Mouse (Mus musculus) E14TG2a.4 (cell line): ENCODE data around the gene Ireb2.
"Not testable (repeated sequence)": the region's sequence is repeated elsewhere in the genome, so short reads cannot be mapped to it uniquely, and the experiment has no call there.

Experiments
- H3K27me3 ChIP-seq: 2 replicates; pipeline ENCODE4 v1.6.1; 2014; ENCODE audit warnings: low read length, control low read depth; ENCODE audit not compliant: insufficient read depth
- H3K36me3 ChIP-seq: 2 replicates; pipeline ENCODE4 v1.6.1; 2014; ENCODE audit warnings: low read length, control low read depth; ENCODE audit not compliant: insufficient read depth
- H3K4me1 ChIP-seq: replicated peaks from 2 replicates; pipeline ENCODE4 v1.6.1; 2014; ENCODE audit warnings: low read depth, low read length, control low read depth
- H3K4me3 ChIP-seq: replicated peaks from 2 replicates; pipeline ENCODE4 v1.5.1; 2014; ENCODE audit warnings: mild to moderate bottlenecking, low read length
- H3K9me3 ChIP-seq: 2 replicates; pipeline ENCODE4 v1.6.1; 2014; ENCODE audit warnings: low read length, control low read depth
- CTCF ChIP-seq: conservative IDR thresholded peaks from 2 replicates; pipeline ENCODE4 v1.5.1; 2014; ENCODE audit warnings: low read length
- NANOG ChIP-seq: IDR thresholded peaks from 2 replicates; pipeline ENCODE4 v1.6.1; 2014; ENCODE audit warnings: borderline replicate concordance, low read length, mixed read lengths
- POU5F1 ChIP-seq: IDR thresholded peaks from 2 replicates; pipeline ENCODE4 v1.6.1; 2014; ENCODE audit warnings: low read length, borderline replicate concordance

The Ireb2 gene

GRCm38 (mm10) chr9:54863363-54864281 is at the start of gene Ireb2:
Gene Ireb2 (plus strand): TSS chr9:54863789.
- peaks cover 37% of the 10 kb centered on the region for H3K36me3 ChIP-seq
- peak within 1 kb of the TSS; percentile 100 for H3K4me3 ChIP-seq
- TF ChIP-seq POU5F1 (no peak), CTCF (no peak), NANOG (no peak)
- H3K9me3 ChIP-seq = no peaks in the 10 kb centered on the region
- H3K27me3 ChIP-seq = no peaks in the 10 kb centered on the region
- peaks cover 78% of the 10 kb centered on the region for H3K4me1 ChIP-seq

GRCm38 (mm10) chr9:54816508-54817201 is 46.9 kb upstream of the Ireb2 start:
- Histone ChIP-seq H3K9me3 (peaks cover 11% of the 10 kb centered on the region), H3K36me3 (peaks cover 13% of the 10 kb centered on the region; the same call in 1 of the 2 replicates), H3K27me3 (no peaks in the 10 kb centered on the region), H3K4me3 (no peak overlapping the region), H3K4me1 (peaks cover 15% of the 10 kb centered on the region)
- TF ChIP-seq CTCF = no peak
- TF ChIP-seq NANOG = no peak
- TF ChIP-seq POU5F1 = no peak

- peaks cover 4% of the 10 kb centered on the region for H3K9me3 ChIP-seq
- no peaks in the 10 kb centered on the region for H3K27me3 ChIP-seq
- H3K4me1 ChIP-seq = peaks cover 15% of the 10 kb centered on the region
- H3K36me3 ChIP-seq = no peaks in the 10 kb centered on the region
- TF ChIP-seq POU5F1 = no peak
- TF ChIP-seq CTCF = peak; percentile 51
- H3K4me3 ChIP-seq = no peak overlapping the region
Measured at GRCm38 (mm10) chr9:54821442-54822100, 42.0 kb upstream of the Ireb2 start.

- Histone ChIP-seq H3K27me3 (no peaks in the 10 kb centered on the region), H3K9me3 (peaks cover 5% of the 10 kb centered on the region), H3K4me1 (peaks cover 22% of the 10 kb centered on the region), H3K4me3 (no peak overlapping the region), H3K36me3 (no peaks in the 10 kb centered on the region)
- TF ChIP-seq CTCF (peak; percentile 50), NANOG (no peak), POU5F1 (no peak)
Measured at GRCm38 (mm10) chr9:54829760-54830159, 33.8 kb upstream of the Ireb2 start.

GRCm38 (mm10) chr9:54830624-54831023 is 33.0 kb upstream of the Ireb2 start:
- TF ChIP-seq CTCF = peak; percentile 49
- TF ChIP-seq NANOG = no peak
- H3K36me3 ChIP-seq = no peaks in the 10 kb centered on the region
- H3K9me3 ChIP-seq = peaks cover 5% of the 10 kb centered on the region
- H3K4me1 ChIP-seq = peaks cover 31% of the 10 kb centered on the region
- H3K27me3 ChIP-seq = no peaks in the 10 kb centered on the region
- H3K4me3 ChIP-seq = no peak overlapping the region

- Histone ChIP-seq H3K36me3 (no peaks in the 10 kb centered on the region), H3K4me1 (peaks cover 51% of the 10 kb centered on the region), H3K9me3 (peaks cover 15% of the 10 kb centered on the region), H3K27me3 (no peaks in the 10 kb centered on the region), H3K4me3 (no peak overlapping the region)
- TF ChIP-seq NANOG (peak; percentile 6; the same call in 1 of the 2 replicates), CTCF (no peak)
Measured at GRCm38 (mm10) chr9:54833831-54834230, 29.8 kb upstream of the Ireb2 start.

- H3K9me3 ChIP-seq = peaks cover 10% of the 10 kb centered on the region
- H3K4me3 ChIP-seq, H3K36me3 ChIP-seq, H3K27me3 ChIP-seq: not testable (repeated sequence)
- H3K4me1 ChIP-seq = peaks cover 71% of the 10 kb centered on the region
Measured at GRCm38 (mm10) chr9:54835951-54836717, 27.5 kb upstream of the Ireb2 start.

- no peak for TF ChIP-seq NANOG
- no peak for TF ChIP-seq POU5F1
- TF ChIP-seq CTCF = no peak
- peaks cover 10% of the 10 kb centered on the region for H3K9me3 ChIP-seq
Measured at GRCm38 (mm10) chr9:54837835-54838234, 25.8 kb upstream of the Ireb2 start.

More at GRCm38 (mm10) chr9:54837835-54838234, 25.8 kb upstream of the Ireb2 start:
- peak overlapping the region; percentile 53 for H3K4me3 ChIP-seq
- H3K4me1 ChIP-seq = peaks cover 82% of the 10 kb centered on the region
- no peaks in the 10 kb centered on the region for H3K36me3 ChIP-seq
- H3K27me3 ChIP-seq = no peaks in the 10 kb centered on the region
